Mouse (Mus musculus) Patski (cell line): ENCODE results near the gene Sox5. TPM values are rescaled to one million over a fixed set of nuclear protein-coding genes. Genes with fewer than 3 reads are reported as not detected.

Source experiments
- ATAC-seq: fragments of 100-300 bp; one replicate; pipeline ENCODE4 v1.8.0; 2021
- CTCF ChIA-PET: fragments of 350-600 bp; sonication (Branson Sonifier 250); formaldehyde crosslinking; loops from one replicate; lab custom pipeline; 2022; ENCODE audit warnings: inconsistent platforms; lab: Charles Lee
- POLR2A ChIA-PET: fragments of 350-600 bp; sonication (Branson Sonifier 250); formaldehyde crosslinking; loops from one replicate; lab custom pipeline; 2022; ENCODE audit warnings: antibody characterized with exemption, inconsistent platforms; lab: Charles Lee
- DNase-seq: peaks from one replicate; pipeline ENCODE4 v3.0.0-alpha.2; 2011; ENCODE audit warnings: low read depth, low spot score
- H3K27me3 ChIP-seq: fragments of 371-371 bp; one replicate; pipeline ENCODE4 v1.5.1; 2021
- CTCF ChIP-seq: fragments of 100-300 bp; IDR thresholded peaks from one replicate; pipeline ENCODE4 v1.5.1; 2021
- in situ Hi-C: fragments of 300-500 bp; cut with MboI; formaldehyde crosslinking; loops from 3 replicates; pipeline ENCODE4 v1.11.1; 2018; ENCODE audit warnings: low pct_unique_long_range_greater_than_20kb, mixed read lengths
- polyA plus RNA-seq: library from polyadenylated mRNA; unstranded; gene quantifications from one replicate; pipeline ENCODE4 v1.2.3, GENCODE M21; 2021

Gene Sox5
- polyA plus RNA-seq, 1 experiment from 2014 or later: 0.26 TPM

DNA sequence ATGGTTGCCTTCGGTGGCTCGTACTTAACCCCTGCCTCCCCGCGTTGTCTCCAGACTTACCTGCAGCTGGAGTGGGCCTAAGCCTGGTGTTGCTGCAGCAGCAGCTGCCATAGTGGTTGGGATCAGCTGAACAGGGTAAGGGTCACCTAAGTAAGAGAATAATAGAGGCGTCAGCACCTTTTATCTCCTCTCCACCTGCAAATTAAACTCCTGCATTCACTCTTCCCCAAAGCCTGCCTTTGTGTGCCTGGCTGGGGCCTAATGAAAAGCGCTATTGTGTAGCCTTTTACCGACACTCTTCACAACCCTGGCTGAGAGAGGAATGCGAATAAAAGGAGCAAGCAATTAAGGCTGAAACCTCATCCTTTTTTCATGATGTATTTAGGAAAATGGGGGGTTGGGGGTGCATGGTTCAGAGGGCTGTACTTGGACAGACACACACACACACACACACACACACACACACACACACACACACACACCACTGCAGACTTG, 840.4 kb downstream of the Sox5 start:
- no peak for TF ChIP-seq CTCF
- POLR2A ChIA-PET: no interaction called here
- H3K27me3 ChIP-seq: no peaks in the 10 kb centered on the region
- ATAC-seq (no peak), DNase-seq (no peak)
- CTCF ChIA-PET: interaction anchor here (1.2 to 1.4 kb wide), 2 partner anchors 8 to 10 kb away, joined by 3 read pairs; no protein-coding TSS in a partner anchor
- in situ Hi-C loops: no loop called here

DNA sequence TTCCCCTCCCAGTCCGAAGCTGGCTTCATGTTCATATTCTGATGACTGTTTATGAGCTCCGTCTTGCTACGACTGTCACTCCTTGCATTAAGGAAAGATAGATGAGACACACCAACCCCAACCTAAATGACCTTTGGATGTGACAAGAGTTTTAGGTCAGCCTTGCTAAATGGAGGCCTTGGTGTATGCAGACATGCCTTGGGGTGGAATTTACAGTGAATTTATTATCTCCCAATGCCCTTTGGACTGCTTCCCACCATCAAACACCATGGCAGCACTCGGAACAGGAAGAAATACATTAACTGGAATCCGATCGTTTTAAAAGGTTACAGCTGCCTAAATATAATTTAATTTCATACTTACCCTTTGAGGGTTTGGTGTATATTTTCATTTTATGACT, 858.6 kb downstream of the Sox5 start:
- ATAC-seq: no peak
- no peak for DNase-seq
- POLR2A ChIA-PET: no interaction called here

DNA sequence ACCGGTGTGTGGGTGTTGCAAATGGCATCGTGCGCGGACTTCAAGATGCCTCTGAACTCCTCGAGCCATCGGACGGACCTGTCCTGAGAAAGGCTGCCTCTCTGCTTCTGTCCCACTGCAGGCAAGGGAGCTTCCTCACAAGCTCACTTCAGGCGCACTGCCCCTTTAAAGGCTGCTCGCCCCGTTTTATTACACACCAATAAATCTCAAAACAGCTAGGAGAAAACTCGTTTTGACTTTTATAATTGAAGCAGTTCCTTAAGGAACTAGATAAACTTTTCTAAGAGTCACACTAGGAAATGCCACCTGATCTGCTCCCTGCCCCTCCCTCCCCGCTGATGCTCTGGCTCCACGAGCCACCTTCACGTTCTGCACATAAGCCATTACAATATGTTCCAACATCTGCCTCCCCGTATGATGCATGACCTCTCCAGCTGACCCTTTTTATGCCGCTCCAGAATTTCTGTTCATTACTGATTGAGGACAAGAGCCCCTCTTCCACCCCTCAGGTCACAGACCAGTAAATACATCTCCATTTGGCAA, 863.3 kb downstream of the Sox5 start:
- ATAC-seq: no peak
- POLR2A ChIA-PET: no interaction called here
- no peak for TF ChIP-seq CTCF
- no peak for DNase-seq
- H3K27me3 ChIP-seq: no peaks in the 10 kb centered on the region
- in situ Hi-C loops: no loop called here
- CTCF ChIA-PET: no interaction called here

More for the DNA sequence above, 858.6 kb downstream of the Sox5 start:
- no peak for TF ChIP-seq CTCF
- in situ Hi-C loops: no loop called here
- CTCF ChIA-PET: no interaction called here
- H3K27me3 ChIP-seq: no peaks in the 10 kb centered on the region

DNA sequence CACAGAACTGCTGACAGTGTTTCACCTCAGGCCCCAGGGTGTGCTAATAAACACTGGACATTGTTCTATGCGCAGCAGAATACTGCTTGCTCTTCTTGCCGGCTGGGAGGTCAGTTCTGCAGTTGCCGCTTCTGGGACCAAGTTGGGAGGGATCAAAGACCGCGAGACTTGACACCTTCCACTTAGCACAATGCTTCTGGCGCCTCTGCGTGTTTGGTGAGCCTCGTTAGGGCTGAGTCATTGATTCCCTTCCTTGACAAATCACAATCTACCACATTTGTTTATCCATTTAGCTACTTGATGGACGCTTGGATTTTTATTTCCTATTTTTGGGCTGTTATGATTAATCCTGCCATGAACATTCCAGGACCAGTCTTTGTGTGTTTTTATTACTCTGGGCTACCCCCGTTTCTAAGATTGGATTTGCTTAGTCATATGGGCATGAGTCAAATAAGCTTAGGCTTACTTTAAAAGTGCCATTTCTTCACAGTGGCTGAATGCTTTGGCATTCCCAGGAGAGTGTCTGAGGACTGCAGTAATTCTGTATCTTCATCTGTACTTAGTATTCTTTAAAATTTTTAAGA, 865.5 kb downstream of the Sox5 start:
- H3K27me3 ChIP-seq: no peaks in the 10 kb centered on the region
- POLR2A ChIA-PET: no interaction called here
- CTCF ChIA-PET: no interaction called here
- ATAC-seq (peak; percentile 79), DNase-seq (peak; percentile 46)
- no peak for TF ChIP-seq CTCF
- in situ Hi-C loops: no loop called here

DNA sequence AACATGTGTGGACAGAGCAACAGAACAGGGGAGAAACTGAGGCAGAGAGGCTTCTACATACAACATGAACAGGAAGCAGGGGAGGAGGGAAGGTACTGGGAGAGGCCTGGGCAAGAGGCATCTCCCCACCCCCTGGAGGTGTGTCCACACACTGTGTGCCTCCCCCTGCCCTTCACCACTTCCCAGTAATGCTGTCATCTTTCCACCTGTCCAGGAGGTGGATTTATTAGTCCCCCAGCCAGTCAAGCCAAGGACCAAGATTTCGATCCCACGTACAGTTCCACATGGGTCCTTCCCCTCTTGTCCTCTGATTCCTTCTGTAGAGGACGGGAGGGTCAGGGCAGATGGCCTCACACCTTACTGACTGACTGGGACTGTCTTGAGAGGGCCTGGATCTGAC, 866.1 kb downstream of the Sox5 start:
- DNase-seq (no peak), ATAC-seq (no peak)
- TF ChIP-seq CTCF: no peak
- no peaks in the 10 kb centered on the region for H3K27me3 ChIP-seq
- in situ Hi-C loops: no loop called here
- ChIA-PET CTCF (no interaction called here), POLR2A (no interaction called here)

DNA sequence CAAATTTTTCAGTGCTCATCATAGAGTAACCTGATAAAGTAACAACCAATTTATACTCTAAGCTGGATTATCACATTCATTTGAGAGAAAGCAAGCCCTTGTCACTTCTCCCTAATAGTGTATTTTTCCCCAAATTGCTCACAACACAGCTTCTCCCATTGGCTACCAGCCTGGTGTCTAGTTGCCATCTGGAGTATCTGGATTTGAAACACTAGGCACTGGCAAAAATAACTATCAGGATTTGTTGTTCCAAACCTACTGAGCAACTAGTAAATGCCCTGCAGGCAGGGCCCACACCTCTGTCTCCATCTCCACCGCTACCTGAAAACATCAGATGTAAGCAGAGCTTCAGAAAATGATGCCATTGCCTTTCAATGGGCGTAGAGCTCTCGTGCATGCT, 869.5 kb downstream of the Sox5 start:
- no peak for TF ChIP-seq CTCF
- H3K27me3 ChIP-seq: no peaks in the 10 kb centered on the region
- DNase-seq (no peak), ATAC-seq (no peak)
- POLR2A ChIA-PET: no interaction called here
- in situ Hi-C loops: no loop called here
- CTCF ChIA-PET: no interaction called here

DNA sequence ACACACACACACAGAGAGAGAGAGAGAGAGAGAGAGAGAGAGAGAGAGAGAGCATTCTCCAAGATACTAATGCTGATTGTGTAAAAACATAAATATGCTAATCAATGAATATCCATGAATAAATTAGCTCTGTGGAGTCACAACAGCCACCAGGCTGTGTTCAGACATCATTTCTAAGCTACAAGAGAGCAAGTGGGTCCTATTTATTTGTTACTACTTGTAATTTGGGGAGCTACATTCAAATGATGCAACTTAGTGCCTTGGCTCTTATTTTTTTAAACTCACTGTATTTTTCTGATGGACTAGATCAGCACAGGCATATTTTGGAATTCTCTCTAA, 877.1 kb downstream of the Sox5 start:
- ChIA-PET POLR2A (no interaction called here), CTCF (no interaction called here)
- ATAC-seq (no peak), DNase-seq (no peak)
- no peaks in the 10 kb centered on the region for H3K27me3 ChIP-seq
- in situ Hi-C loops: no loop called here
- no peak for TF ChIP-seq CTCF

DNA sequence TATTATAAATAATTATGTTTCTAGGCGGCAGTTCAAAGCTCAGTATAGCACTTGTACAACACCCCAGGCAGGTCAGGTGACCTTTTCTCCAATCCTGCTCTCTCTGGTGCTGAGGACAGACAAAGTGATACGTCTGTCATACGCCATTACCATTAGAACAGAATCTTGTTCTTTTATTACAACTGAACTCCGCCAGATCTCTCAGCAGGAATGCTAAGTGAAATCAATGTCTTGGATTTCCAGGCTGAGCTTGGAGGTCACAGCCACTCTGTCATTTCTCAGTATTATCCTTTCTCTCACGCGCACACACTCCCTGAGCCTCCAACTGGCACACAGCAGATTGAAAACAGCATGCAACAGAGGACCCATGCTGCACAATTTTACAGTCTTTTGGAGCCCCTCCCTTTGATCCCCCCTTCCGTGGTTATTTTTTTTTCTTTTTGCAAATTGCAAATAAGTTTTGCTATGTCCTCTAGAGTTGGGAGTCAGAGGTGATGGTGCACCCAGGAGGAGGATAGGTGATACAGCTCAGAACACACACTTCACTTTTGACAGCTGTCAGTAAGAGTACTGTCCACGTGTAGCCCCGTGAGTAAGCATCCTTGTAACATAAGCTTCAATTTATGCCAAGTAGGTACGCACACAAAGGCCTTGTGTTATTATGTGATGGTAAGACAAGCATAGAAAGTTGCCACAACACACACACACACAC, 877.6 kb downstream of the Sox5 start:
- TF ChIP-seq CTCF: no peak
- in situ Hi-C loops: no loop called here
- ATAC-seq: no peak
- DNase-seq: no peak
- POLR2A ChIA-PET: no interaction called here
- H3K27me3 ChIP-seq: no peaks in the 10 kb centered on the region
- CTCF ChIA-PET: no interaction called here

- in situ Hi-C loops: no loop called here
- ChIA-PET CTCF (no interaction called here), POLR2A (no interaction called here)
- ATAC-seq (no peak), DNase-seq (no peak)
- no peaks in the 10 kb centered on the region for H3K27me3 ChIP-seq
- no peak for TF ChIP-seq CTCF
Measured at GRCm38 (mm10) chr6:143900871-143901270, 880.9 kb downstream of the Sox5 start.

DNA sequence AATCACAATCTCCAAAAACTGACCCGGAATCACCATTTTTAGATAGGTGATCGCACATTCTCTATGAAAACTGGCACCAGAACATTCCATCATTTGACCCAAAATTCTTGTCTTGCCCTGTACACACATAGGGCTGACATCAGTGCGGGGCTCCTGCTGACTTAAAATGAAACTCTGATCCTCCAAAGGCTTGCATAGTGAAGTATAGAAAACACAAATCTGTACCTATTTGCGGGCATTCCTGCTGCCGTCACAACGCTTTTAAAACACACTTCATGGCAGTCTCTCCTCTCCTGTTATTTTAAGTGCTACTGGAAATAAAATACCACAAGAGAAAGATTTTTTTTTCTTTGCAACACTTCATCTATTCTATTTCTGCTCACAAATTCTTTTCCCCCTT, 886.7 kb downstream of the Sox5 start:
- ChIA-PET POLR2A (no interaction called here), CTCF (no interaction called here)
- no peaks in the 10 kb centered on the region for H3K27me3 ChIP-seq
- ATAC-seq (no peak), DNase-seq (no peak)
- in situ Hi-C loops: no loop called here
- TF ChIP-seq CTCF: no peak

DNA sequence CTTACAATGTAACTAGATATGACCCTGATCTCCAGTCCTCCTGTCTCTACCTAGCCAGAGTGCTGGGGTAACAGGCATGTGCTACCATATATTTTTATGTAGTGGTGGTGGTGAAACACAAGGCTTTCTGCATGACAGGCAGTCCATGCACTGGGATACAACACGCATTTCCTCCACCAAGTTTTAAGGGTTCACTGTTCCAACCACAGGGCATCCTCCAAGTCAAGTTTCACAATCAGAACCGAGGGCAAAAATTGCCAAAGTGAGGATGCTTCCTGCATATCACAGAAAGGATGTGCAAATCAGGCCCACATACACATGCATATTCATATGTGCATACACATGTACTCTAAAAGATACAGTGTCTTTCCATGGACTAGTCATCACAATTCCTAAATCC, 888.9 kb downstream of the Sox5 start:
- no peak for DNase-seq
- TF ChIP-seq CTCF: no peak
- ChIA-PET CTCF (no interaction called here), POLR2A (no interaction called here)
- in situ Hi-C loops: no loop called here
- no peak for ATAC-seq
- H3K27me3 ChIP-seq: no peaks in the 10 kb centered on the region
